Mouse (Mus musculus) liver, embryonic 12.5 days (tissue): Measurements from ENCODE around the gene Acvr1. TPM values are rescaled to one million over a fixed set of nuclear protein-coding genes. Genes with fewer than 3 reads are reported as not detected.

Experiments
- ATAC-seq: fragments of 200-750 bp; cut with Nextera tagmentation; 2 replicates; pipeline ENCODE4 v1.8.0; 2017; ENCODE audit warnings: moderate number of reproducible peaks, mild to moderate bottlenecking, moderate library complexity
- H3K27ac ChIP-seq: fragments of 300-500 bp; sonication (generic); 2 replicates; pipeline ENCODE4 v1.5.1; 2016; ENCODE audit warnings: mild to moderate bottlenecking
- H3K27me3 ChIP-seq: fragments of 300-500 bp; sonication (generic); replicated peaks from 2 replicates; pipeline ENCODE4 v1.6.1; 2016; ENCODE audit warnings: mild to moderate bottlenecking, moderate library complexity
- H3K36me3 ChIP-seq: fragments of 300-500 bp; sonication (generic); 2 replicates; pipeline ENCODE4 v1.6.1; 2016; ENCODE audit warnings: mild to moderate bottlenecking, moderate library complexity
- H3K4me1 ChIP-seq: fragments of 300-500 bp; sonication (generic); 2 replicates; pipeline ENCODE4 v1.6.1; 2016
- H3K4me2 ChIP-seq: fragments of 300-500 bp; sonication (generic); 2 replicates; pipeline ENCODE4 v1.6.1; 2016; ENCODE audit warnings: mild to moderate bottlenecking, moderate library complexity
- H3K4me3 ChIP-seq: fragments of 300-500 bp; sonication (generic); 2 replicates; pipeline ENCODE4 v1.5.1; 2016; ENCODE audit warnings: mild to moderate bottlenecking, moderate library complexity
- H3K9ac ChIP-seq: fragments of 300-500 bp; sonication (generic); 2 replicates; pipeline ENCODE4 v1.6.1; 2016; ENCODE audit warnings: mild to moderate bottlenecking, moderate library complexity
- H3K9me3 ChIP-seq: fragments of 300-500 bp; sonication (generic); replicated peaks from 2 replicates; pipeline ENCODE4 v1.6.1; 2016; ENCODE audit warnings: mild to moderate bottlenecking, moderate library complexity
- WGBS: fragments of 180-500 bp; shearing (Covaris S2); methylation state at CpG from one replicate; pipeline ENCODE4 v1.1.7; 2016; ENCODE audit not compliant: insufficient replicate concordance; 5-methylcytosine and 5-hydroxymethylcytosine counted together
- polyA plus RNA-seq: library from polyadenylated mRNA; unstranded; fragments of >200 nt; fragmentation: Nextera tagmentation; extraction: Ambion mirVana; gene quantifications from 2 replicates; pipeline ENCODE4 v1.2.1, GENCODE M21; 2016

Gene Acvr1
- polyA plus RNA-seq, 1 experiment from 2014 or later: 3.8 TPM

DNA sequence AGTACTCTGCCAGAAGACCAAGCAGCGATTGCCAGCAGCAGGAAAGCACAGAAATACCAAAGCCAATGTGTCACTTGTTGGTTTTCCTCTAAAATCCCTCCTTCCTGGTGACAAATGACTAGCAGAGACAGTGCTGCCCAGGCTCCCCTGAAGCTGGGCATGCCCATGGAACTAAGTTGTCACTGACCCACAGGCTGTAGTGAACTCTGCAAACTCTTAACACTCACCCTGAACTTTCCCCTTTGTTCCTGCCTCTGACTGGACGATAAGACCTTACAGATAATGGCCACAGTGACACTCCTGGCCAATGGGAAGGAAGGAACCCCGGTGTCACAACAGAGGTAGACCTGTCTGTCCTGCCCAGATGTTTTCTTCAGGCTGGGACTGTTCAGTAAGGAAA, 53.7 kb downstream of the Acvr1 start:
- Histone ChIP-seq H3K4me3 (no peak overlapping the region), H3K27me3 (no peaks in the 10 kb centered on the region), H3K36me3 (no peaks in the 10 kb centered on the region), H3K4me1 (peaks cover 23% of the 10 kb centered on the region; the same call in 1 of the 2 replicates), H3K9ac (no peak overlapping the region), H3K4me2 (no peak overlapping the region), H3K9me3 (no peaks in the 10 kb centered on the region), H3K27ac (no peak overlapping the region)
- WGBS: 46% methylated on average over 3 of the region's 3 CpGs
- ATAC-seq: peak; percentile 40; the same call in 1 of the 2 replicates

GRCm38 (mm10) chr2:58510192-58510591, 56.8 kb downstream of the Acvr1 start:
- no peak overlapping the region for H3K4me2 ChIP-seq
- H3K9ac ChIP-seq: no peak overlapping the region
- no peak for ATAC-seq
- H3K27ac ChIP-seq: no peak overlapping the region
- peaks cover 14% of the 10 kb centered on the region; the same call in 1 of the 2 replicates for H3K4me1 ChIP-seq
- H3K36me3 ChIP-seq: no peaks in the 10 kb centered on the region
- no peaks in the 10 kb centered on the region for H3K9me3 ChIP-seq
- 57% methylated on average over 8 of the region's 8 CpGs for WGBS
- no peak overlapping the region for H3K4me3 ChIP-seq
- no peaks in the 10 kb centered on the region for H3K27me3 ChIP-seq

- 68% methylated on average over 9 of the region's 9 CpGs for WGBS
- no peak overlapping the region for H3K9ac ChIP-seq
- no peaks in the 10 kb centered on the region for H3K4me1 ChIP-seq
- no peaks in the 10 kb centered on the region for H3K36me3 ChIP-seq
- no peak for ATAC-seq
- no peaks in the 10 kb centered on the region for H3K9me3 ChIP-seq
- no peak overlapping the region for H3K4me3 ChIP-seq
- no peaks in the 10 kb centered on the region for H3K27me3 ChIP-seq
- H3K27ac ChIP-seq: no peak overlapping the region
- no peak overlapping the region for H3K4me2 ChIP-seq
Measured at GRCm38 (mm10) chr2:58505306-58506090, 61.5 kb downstream of the Acvr1 start.

DNA sequence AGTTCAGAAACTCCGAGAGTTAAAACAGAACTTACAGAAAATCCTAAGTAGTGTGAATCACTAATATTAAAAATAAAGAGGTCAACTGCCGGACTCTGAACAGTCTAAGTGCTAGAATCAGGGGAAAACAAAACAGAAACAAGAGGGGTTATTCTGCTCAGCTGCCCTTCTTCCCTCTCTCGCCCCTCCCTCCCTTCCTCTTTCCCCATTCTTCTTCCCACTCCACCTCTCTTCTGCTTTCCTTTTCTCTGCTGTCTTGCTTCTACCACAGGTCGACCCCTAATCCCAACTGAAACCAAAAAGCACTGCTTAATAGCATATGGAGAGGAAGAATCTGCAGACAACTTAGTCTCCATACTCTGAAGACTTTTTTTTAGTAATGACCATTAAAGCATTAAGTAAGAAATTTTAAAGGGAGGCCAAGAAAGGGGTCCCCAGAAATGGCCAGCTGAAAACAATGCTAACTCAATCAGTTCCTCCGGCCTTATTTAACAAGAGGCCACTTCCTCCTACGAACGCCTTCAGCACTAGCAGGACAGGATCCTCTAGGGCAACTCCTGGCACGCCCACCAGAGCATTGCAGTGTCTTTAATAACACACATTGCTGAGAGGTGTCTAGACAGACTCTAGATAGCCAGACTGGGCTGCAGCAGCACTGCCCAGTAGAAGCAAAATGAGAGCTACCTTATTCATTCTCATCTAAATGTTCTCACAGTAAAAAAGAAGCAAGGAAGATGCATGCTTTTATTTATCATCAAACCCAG, 70.1 kb downstream of the Acvr1 start:
- Histone ChIP-seq H3K27me3 (no peaks in the 10 kb centered on the region), H3K9ac (no peak overlapping the region), H3K27ac (no peak overlapping the region), H3K4me2 (no peak overlapping the region), H3K9me3 (no peaks in the 10 kb centered on the region), H3K4me3 (no peak overlapping the region), H3K36me3 (no peaks in the 10 kb centered on the region), H3K4me1 (no peaks in the 10 kb centered on the region)
- WGBS: 39% methylated on average over 8 of the region's 8 CpGs
- no peak for ATAC-seq

DNA sequence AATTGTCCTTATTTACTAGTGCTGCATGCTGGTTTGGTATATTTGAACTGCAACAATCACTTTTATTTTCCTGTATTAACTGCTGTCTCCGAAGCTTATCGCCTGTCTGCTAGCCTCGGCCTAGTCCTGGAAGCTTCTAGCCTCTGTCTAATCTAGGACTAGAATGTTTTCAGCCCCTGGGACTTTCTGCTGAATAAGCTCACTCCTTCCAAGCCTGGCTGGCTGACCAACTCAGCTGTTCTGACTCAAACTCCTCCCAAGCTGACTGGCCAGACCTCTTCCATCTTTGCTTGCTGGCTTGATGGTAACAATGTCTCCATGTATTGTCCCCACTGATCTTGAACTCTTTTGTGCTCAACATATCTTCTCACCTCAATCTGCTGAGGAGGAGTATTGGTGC, 71.7 kb downstream of the Acvr1 start:
- ATAC-seq: no peak
- Histone ChIP-seq H3K27me3 (no peaks in the 10 kb centered on the region), H3K27ac (no peak overlapping the region), H3K36me3 (no peaks in the 10 kb centered on the region), H3K4me3 (no peak overlapping the region), H3K9ac (no peak overlapping the region), H3K4me1 (no peaks in the 10 kb centered on the region), H3K4me2 (no peak overlapping the region), H3K9me3 (no peaks in the 10 kb centered on the region)
- WGBS: 79% methylated on average over 3 of the region's 3 CpGs

- ATAC-seq: no peak
- 0 out of 2 replicates have a peak, but pooled peaks cover under 1% of the 10 kb centered on the region for H3K4me1 ChIP-seq
- H3K4me2 ChIP-seq: no peak overlapping the region
- no peak overlapping the region for H3K27ac ChIP-seq
- no peaks in the 10 kb centered on the region for H3K9me3 ChIP-seq
- no peaks in the 10 kb centered on the region for H3K27me3 ChIP-seq
- H3K9ac ChIP-seq: no peak overlapping the region
- no peak overlapping the region for H3K4me3 ChIP-seq
- no peaks in the 10 kb centered on the region for H3K36me3 ChIP-seq
- WGBS: 80% methylated on average over 18 of the region's 18 CpGs
Measured at GRCm38 (mm10) chr2:58493685-58494635, 73.0 kb downstream of the Acvr1 start.

- H3K9ac ChIP-seq: no peak overlapping the region
- 80% methylated on average over 9 of the region's 9 CpGs for WGBS
- H3K4me3 ChIP-seq: no peak overlapping the region
- H3K4me2 ChIP-seq: no peak overlapping the region
- H3K4me1 ChIP-seq: peaks cover 17% of the 10 kb centered on the region; the same call in 1 of the 2 replicates
- H3K36me3 ChIP-seq: no peaks in the 10 kb centered on the region
- no peaks in the 10 kb centered on the region for H3K27me3 ChIP-seq
- H3K27ac ChIP-seq: no peak overlapping the region
- H3K9me3 ChIP-seq: no peaks in the 10 kb centered on the region
- no peak for ATAC-seq
Measured at GRCm38 (mm10) chr2:58489275-58489674, 77.7 kb downstream of the Acvr1 start.

DNA sequence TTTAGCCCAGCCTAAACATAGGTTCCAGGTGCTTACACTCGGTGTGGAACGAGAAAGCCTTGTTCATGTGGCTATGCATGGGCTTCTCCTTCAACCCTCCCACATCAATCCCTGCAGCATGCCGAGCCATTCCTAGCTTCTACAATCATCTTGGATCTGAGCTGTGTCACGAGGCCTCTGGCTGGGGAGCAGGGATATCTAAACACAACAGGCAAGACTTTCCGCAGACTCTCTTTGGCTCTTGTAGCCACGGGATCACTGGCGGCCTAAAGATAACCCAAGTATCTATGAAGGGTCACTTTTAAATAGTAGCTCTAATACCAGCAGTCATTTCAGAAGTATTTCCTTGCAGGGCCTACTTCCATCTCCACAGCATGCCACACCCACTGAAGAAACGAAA, 78.6 kb downstream of the Acvr1 start:
- Histone ChIP-seq H3K27me3 (no peaks in the 10 kb centered on the region), H3K9me3 (no peaks in the 10 kb centered on the region)
- 59% methylated on average over 8 of the region's 8 CpGs for WGBS

GRCm38 (mm10) chr2:58487279-58487560, 79.7 kb downstream of the Acvr1 start:
- no peak overlapping the region for H3K9ac ChIP-seq
- ATAC-seq: no peak
- H3K9me3 ChIP-seq: no peaks in the 10 kb centered on the region
- no peaks in the 10 kb centered on the region for H3K27me3 ChIP-seq
- H3K4me2 ChIP-seq: no peak overlapping the region
- H3K27ac ChIP-seq: no peak overlapping the region
- WGBS: 72% methylated on average over 3 of the region's 3 CpGs
- peaks cover 17% of the 10 kb centered on the region; the same call in 1 of the 2 replicates for H3K4me1 ChIP-seq
- no peaks in the 10 kb centered on the region for H3K36me3 ChIP-seq
- no peak overlapping the region for H3K4me3 ChIP-seq

More for the DNA sequence above, 78.6 kb downstream of the Acvr1 start:
- Histone ChIP-seq H3K4me2 (no peak overlapping the region), H3K9ac (no peak overlapping the region), H3K4me3 (no peak overlapping the region), H3K4me1 (peaks cover 17% of the 10 kb centered on the region; the same call in 1 of the 2 replicates), H3K27ac (no peak overlapping the region), H3K36me3 (no peaks in the 10 kb centered on the region)
- ATAC-seq: no peak

DNA sequence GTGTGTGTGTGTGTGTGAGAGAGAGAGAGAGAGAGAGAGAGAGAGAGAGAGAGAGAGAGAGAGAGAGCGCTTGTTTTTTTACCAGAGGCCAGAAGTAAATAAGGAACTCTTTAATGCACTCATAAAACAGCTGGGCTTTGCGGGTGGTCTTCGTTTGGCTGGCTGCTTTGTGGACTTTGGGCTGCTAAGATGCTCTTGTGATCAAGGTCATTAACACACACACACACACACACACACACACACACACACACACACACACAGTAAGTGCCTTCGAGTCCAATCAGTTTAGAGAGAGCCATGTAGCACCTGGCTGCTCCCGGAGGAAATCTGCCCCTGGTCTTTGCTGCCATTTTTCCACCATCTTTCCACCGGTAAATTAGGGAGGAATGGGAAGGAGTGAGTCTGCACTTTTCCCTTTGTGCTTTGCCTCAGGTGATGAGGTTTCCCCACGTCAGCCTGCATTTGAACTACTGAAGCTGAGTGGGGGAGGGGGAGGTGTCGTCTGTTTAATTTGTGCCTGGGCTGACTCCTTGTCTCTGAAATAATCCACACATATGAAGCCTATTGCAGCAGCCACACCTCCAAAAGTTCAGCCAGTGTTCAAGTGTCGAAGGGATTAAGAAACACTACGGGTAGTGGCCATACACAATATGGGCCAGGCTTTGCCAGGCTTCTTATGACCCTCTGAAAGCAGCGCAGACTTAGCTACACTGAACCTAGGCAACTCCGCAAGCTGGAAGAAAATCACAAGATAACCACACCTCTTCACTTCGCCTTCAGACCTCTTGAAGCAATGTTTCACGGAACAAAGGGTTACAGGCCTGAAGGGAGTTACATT, 80.3 kb downstream of the Acvr1 start:
- Histone ChIP-seq H3K27me3 (no peaks in the 10 kb centered on the region), H3K4me1 (peaks cover 17% of the 10 kb centered on the region; the same call in 1 of the 2 replicates), H3K9me3 (no peaks in the 10 kb centered on the region), H3K36me3 (no peaks in the 10 kb centered on the region), H3K9ac (no peak overlapping the region), H3K4me3 (no peak overlapping the region), H3K27ac (no peak overlapping the region), H3K4me2 (no peak overlapping the region)
- 69% methylated on average over 13 of the region's 14 CpGs for WGBS
- ATAC-seq: no peak

GRCm38 (mm10) chr2:58485683-58486082, 81.3 kb downstream of the Acvr1 start:
- Histone ChIP-seq H3K9me3 (no peaks in the 10 kb centered on the region), H3K27me3 (no peaks in the 10 kb centered on the region), H3K36me3 (no peaks in the 10 kb centered on the region), H3K4me1 (peaks cover 17% of the 10 kb centered on the region; the same call in 1 of the 2 replicates), H3K4me3 (no peak overlapping the region), H3K9ac (no peak overlapping the region), H3K4me2 (no peak overlapping the region), H3K27ac (no peak overlapping the region)
- no peak for ATAC-seq
- 76% methylated on average over 3 of the region's 3 CpGs for WGBS
